Mouse (Mus musculus) urinary bladder, postnatal 25 days (tissue): ENCODE measurements at regions not wholly inside any gene's neighbourhood (a gene's known extent, or its start where the extent isn't known, plus 50 kb on each side); places are given as distances from the start of the nearest gene placed in this dataset.

Source experiments
- DNase-seq: peaks from one replicate; pipeline ENCODE4 v3.0.0; 2022; ENCODE audit warnings: low spot score

GRCm38 (mm10) chr14:80247575-80247974 is 263.7 kb downstream of the Olfm4 start:
- DNase-seq = no peak

DNA sequence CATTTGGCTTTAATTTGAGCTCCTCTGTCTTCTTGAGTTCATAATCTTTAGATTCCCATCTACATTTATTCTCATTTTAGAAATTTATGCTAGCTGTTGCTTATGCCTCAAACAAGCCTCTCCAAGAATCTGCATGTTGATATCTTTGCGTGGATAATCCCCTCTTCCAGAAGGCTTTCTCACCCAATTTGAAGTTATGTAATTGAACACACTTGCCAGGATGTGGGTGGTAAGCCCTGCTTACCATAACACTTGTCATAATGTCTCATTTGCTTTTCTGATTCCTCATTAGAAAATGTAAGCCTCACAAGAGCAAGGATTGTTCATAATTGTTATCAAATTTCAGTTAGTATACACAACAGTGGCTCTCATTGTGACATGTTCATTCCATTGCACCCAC is 266.0 kb downstream of the Olfm4 start:
- no peak for DNase-seq

DNA sequence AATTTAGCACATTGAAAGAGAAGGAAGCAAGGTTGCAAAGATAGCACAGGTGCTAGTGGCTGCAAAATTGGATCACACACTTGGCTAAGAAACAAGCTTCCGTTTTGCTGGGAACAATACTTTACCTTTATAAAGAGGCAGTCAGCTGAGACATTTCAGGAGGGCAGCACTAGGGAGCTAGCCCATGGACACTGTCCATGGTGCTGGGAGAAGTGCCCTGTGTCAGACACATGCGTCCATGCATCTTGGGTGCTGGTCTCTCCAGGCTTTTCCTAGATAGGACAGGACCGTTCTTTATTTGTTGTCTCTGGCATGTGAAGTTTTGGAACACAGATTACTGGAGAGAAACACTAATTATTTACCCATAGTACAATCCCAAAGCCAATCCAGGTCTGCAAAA is 273.2 kb downstream of the Olfm4 start:
- DNase-seq = no peak

DNA sequence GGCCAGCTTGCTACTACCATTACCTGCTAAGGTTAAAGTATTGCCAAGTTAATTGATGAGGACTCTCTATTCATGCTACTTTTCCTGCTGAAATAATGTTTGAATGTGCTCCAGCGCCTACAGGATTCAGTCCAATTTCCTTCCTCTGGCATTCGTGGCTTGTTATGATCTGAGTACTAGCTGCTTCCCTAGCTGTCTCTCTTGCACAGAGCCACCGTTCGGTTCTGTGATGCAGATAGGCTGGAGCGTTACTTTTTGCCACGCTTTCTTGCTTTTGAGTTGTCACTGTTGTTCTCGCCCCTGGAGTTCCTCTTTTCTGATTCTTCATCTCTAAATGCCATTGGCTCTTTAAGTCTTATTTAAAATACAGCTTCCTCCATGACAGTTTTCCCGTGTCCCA is 279.3 kb downstream of the Olfm4 start:
- DNase-seq = no peak

GRCm38 (mm10) chr14:80265081-80265480 is 281.2 kb downstream of the Olfm4 start:
- DNase-seq = no peak

DNA sequence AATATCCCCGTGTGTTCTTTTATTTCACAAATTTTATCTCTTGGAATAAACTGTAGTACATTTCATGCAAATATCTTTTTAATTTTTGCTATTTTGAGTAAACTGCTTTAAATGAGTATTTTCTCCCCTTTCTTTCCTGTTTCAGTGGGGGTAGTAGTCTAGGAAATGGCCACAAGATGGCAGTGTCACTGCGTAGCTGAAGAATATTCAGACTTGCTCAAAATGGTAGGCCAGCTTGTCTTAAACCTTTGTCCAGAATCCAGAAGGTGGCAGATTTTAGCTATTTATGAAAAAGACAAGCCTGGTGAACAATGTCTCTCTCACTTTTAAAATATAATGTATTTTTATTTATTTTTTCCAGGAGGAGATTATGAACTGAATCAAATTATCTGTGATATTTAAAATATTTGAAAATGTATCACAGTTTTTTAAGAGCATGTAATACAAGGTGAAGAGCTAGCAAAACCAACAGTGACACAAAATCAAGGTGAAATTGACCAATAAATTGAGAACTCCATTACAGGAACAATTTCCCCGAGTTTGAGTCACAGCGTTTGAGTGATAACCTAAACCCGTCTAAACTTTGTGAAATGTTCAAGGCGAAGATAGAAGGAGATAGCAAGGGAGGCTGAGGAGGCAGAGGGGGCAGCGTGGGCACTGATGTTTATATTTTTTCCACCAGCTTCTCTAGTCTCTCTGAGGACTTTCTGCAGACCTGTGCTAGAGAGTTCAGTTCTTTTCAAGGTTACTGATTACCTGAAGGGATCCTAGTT is 285.5 kb downstream of the Olfm4 start:
- peak; percentile 12 for DNase-seq

- DNase-seq = no peak
Measured at GRCm38 (mm10) chr14:80270063-80270462, 286.2 kb downstream of the Olfm4 start.

GRCm38 (mm10) chr14:80280188-80280587 is 296.3 kb downstream of the Olfm4 start:
- no peak for DNase-seq

- DNase-seq = no peak
Measured at GRCm38 (mm10) chr14:80283726-80284125, 299.8 kb downstream of the Olfm4 start.

DNA sequence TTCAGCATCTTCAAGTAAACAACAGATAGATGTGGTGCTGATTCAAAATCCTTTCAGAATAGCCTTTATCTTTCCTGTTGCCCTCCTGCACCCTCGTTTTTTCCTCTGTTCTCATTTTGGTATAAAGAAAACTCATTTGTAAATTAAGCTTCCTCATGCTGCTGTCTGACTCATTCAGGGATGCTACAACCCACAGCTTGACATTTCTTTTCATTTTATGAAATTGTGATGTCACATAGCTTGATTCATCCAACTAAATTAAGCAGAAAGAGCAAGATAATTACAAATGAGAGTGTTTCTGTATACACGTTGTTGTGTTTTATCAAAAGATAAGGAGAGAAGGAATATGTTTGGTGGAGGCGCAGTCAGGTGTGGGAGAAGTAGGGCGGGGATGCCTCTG is 307.5 kb downstream of the Olfm4 start:
- no peak for DNase-seq

- DNase-seq = no peak
Measured at GRCm38 (mm10) chr14:80293378-80293777, 309.5 kb downstream of the Olfm4 start.

DNA sequence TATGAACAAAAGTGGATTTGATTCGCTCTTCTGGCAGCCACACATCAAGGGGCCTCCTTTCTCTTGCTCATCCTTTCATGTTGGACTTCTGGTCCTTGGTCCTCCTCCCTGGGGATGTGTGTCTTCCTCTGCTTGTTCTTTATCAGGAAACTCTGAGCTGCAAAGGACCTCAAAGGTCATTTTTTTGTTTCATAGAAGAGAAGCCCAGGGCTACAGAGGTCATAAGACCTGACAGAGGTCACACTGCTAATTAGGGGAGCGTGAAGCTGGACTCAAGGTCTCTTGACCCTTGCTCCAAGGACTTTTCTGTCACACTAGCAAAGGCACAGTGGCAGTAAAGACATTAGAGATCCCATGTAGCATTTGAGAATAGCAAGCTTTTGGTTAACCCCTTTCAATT is 345.8 kb downstream of the Olfm4 start:
- no peak for DNase-seq

GRCm38 (mm10) chr14:80362024-80362622 is 378.2 kb downstream of the Olfm4 start:
- DNase-seq = no peak

DNA sequence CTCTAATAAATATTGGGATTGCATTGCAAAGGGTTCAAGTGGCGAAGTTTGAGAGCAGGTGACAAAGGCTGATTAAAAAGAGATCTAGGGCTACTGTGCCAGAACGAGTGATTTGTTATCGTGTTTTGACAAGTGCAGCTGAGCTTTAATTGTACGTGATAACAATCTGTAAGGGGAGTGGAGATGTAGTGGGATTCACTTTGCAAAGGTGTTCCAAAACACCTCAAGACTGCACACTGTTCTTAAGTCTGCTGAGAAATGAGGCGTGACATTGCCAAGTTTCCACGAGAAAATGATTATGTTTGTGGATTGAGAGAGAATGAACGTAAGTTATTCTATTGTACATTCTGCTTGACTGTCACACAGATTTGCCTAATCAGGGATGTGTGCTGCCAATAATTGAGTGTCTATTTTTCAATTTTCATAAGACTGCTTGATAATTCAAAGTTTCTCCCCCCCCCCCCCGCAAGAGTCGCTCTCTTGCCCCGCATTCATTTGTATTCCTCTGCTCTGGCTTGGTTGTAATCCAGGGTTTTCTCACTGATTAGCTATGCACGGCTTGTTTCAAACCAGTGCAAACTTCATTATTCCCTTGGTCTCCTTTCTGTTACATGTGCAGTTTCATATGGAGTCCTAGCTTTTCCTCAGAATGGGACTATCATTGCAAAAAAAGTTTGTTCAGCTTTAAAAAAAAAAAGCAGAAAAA is 385.7 kb downstream of the Olfm4 start:
- DNase-seq = no peak

DNA sequence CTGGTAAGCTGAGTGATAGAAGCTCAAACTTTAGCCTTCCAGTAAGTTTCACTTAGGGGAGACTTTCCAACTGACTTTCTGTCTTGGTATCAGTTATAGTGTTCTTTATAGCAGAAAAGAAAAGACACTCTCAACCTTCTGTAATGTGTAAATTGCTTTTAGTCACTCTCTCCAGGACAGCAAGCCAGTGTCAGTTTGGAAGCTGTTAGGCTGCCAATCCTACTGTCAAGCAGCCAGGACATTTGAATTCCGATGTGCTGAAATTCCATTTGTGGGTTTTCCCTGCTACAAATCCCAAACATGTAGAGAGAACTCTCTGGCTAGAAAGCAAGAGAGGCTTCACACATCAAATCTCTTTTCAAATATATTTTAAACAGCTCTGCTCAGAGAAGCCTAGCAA is 390.4 kb downstream of the Olfm4 start:
- no peak for DNase-seq

- DNase-seq = no peak
Measured at GRCm38 (mm10) chr14:80377064-80377463, 393.2 kb downstream of the Olfm4 start.

- DNase-seq = no peak
Measured at GRCm38 (mm10) chr14:80391418-80391817, 407.5 kb downstream of the Olfm4 start.

GRCm38 (mm10) chr14:80408317-80408716 is 424.4 kb downstream of the Olfm4 start:
- no peak for DNase-seq

DNA sequence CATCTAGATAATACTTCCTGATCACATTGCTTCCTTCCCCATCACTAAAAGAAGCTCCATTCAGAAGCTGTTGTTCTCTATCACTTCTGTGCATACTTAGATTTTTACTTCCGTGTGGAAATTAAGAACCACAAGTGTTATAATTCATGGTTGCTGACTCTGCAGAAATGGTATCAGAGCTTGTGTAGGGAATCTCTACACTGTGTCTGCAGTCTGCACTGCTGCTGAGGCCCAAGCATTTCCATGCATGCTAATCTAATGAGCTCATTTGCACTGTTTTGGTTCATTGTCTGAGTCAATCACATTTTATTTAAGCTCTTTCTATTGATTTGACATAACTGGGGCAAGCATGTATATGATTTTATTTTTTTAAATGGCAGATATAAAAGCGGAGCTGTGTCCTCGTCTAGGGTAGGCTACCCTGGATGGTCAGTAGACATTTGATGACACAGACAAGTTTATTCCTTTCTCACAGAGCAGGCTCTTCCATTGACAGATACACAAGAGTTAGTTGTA is 435.0 kb downstream of the Olfm4 start:
- no peak for DNase-seq

- DNase-seq = no peak
Measured at GRCm38 (mm10) chr14:80443820-80444219, 459.9 kb downstream of the Olfm4 start.

- DNase-seq = no peak
Measured at GRCm38 (mm10) chr14:80471470-80471869, 487.6 kb downstream of the Olfm4 start.

DNA sequence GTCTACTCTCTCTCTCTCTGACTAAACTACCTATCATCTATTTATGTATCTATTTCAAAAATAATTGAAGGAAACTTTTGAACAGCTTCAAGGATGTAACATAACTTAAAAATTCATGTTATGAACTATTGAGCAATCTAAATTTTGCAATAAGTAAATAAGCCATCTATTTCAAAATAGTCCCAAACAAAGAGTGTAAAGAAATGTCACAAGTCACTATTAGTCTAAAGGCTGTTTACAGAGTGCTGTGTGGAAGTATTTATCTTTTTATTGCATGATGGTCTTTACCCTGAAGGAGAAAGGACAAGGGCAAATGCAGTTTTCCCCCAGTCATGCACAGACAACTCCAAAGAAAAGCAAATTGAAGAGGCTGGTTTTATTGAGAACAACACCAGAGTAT is 496.0 kb downstream of the Olfm4 start:
- no peak for DNase-seq

DNA sequence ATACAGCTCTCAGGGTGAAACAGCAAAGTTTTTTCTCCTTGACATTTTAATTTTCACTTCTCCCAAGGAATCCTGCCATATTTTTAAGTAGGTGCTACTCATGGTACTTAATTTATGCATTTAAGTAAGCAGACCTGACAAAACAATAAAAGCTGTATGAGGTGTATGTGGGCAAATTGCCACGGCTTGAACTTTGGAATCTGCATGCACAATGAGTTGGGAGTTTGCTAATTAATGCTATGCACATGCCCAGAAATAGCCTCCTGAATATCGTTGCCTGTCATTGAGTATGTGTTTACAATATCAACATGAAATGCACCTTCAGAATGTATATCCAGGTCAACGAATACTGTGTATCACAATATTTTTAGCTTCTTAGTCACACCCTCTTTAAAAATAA is 498.9 kb downstream of the Olfm4 start:
- DNase-seq = no peak
